Mouse (Mus musculus): ENCODE results near the gene Echdc1. TPM values are rescaled to one million over a fixed set of nuclear protein-coding genes. Genes with fewer than 3 reads are reported as not detected.

Gene Echdc1
- total and polyA plus RNA-seq, 3 experiments: 19.6 to 27.9 TPM; not detected in 1

- TF ChIP-seq RCOR1 (IDR thresholded peaks at IDR 0.05; ENCODE audit: low read depth, low read length): no peak
- peak; percentile 51 to 80 (median 68) for TF ChIP-seq CTCF (IDR thresholded peaks at IDR 0.05 in 2 of 3, conservative IDR thresholded peaks at IDR 0.05 in 1 of 3; ENCODE audit: control insufficient read depth in 1 of 3, insufficient read depth in 1 of 3, low read depth in 2 of 3, low read length in 3 of 3, poor library complexity in 1 of 3, severe bottlenecking in 1 of 3)
- TF ChIP-seq ETS1 (IDR thresholded peaks at IDR 0.05; ENCODE audit: low read depth, low read length): no peak
- no peak for TF ChIP-seq TBP (IDR thresholded peaks at IDR 0.05; ENCODE audit: low read depth, low read length)
- no peak for TF ChIP-seq ZKSCAN1 (IDR thresholded peaks at IDR 0.05; ENCODE audit: low read depth, low read length)
- TF ChIP-seq MAFK (IDR thresholded peaks at IDR 0.05; ENCODE audit: borderline replicate concordance, low read depth, low read length): no peak
- TF ChIP-seq POLR2AphosphoS2 (IDR thresholded peaks at IDR 0.05; ENCODE audit: low read length): no peak
- no peak for TF ChIP-seq JUND (IDR thresholded peaks at IDR 0.05; ENCODE audit: low read depth, low read length)
- peak; percentile 53 for TF ChIP-seq RAD21 (IDR thresholded peaks at IDR 0.05; ENCODE audit: low read depth, low read length)
- TF ChIP-seq E2F4 (IDR thresholded peaks at IDR 0.05; ENCODE audit: borderline replicate concordance, low read depth, low read length): no peak
- TF ChIP-seq UBTF (IDR thresholded peaks at IDR 0.05; ENCODE audit: borderline replicate concordance, insufficient read depth, low read depth, low read length): no peak
- TF ChIP-seq CHD1 (IDR thresholded peaks at IDR 0.05; ENCODE audit: low read depth, low read length): no peak
- TF ChIP-seq MAZ (IDR thresholded peaks at IDR 0.05; ENCODE audit: low read depth, low read length): no peak
Observed at GRCm38 (mm10) chr10:29338355-29339056, 25.5 kb downstream of the Echdc1 start (continued).

DNA sequence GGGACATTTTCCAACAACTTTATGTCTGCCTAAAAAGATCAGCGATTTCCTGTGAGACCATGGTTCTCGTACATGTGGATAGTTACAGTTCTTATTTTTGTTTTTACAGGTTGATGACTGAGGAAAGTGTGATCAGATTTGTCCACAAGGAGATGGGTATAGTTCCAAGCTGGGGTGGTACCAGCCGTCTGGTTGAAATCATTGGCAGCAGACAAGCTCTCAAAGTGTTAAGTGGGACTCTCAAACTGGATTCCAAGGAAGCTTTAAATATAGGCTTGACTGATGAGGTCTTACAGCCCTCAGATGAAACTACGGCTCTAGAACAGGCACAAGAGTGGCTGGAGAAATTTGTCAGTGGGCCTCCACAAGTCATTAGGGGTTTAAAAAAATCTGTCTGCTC, 31.3 kb downstream of the Echdc1 start:
- H3K27ac ChIP-seq (ENCODE audit: control insufficient read depth, low read depth, low read length): no peak overlapping the region
- no peaks in the 10 kb centered on the region for H3K4me1 ChIP-seq (ENCODE audit: control insufficient read depth in 1 of 2, insufficient read depth in 2 of 2, low read length in 2 of 2)
- H3K9ac ChIP-seq (ENCODE audit: control insufficient read depth, low read depth, low read length, poor library complexity, severe bottlenecking): no peak overlapping the region
- no peak for DNase-seq (ENCODE audit: low read depth, low spot score)
- no peaks in the 10 kb centered on the region for H3K9me3 ChIP-seq (replicated peaks; ENCODE audit: insufficient read depth, low read length)
- peaks cover 0 to 22% of the 10 kb centered on the region in 2 experiments; a peak in 2 of 4 replicates for H3K36me3 ChIP-seq (ENCODE audit: control insufficient read depth in 1 of 2, insufficient read depth in 2 of 2, low read length in 2 of 2)
- H3K79me2 ChIP-seq (ENCODE audit: control insufficient read depth, insufficient read depth, low read length, poor library complexity): no peaks in the 10 kb centered on the region
- H3K4me3 ChIP-seq (ENCODE audit: control insufficient read depth in 1 of 2, insufficient read depth in 1 of 2, low read depth in 2 of 2, low read length in 2 of 2): no peak overlapping the region
- no peaks in the 10 kb centered on the region for H3K27me3 ChIP-seq (ENCODE audit: control insufficient read depth in 1 of 2, insufficient read depth in 2 of 2, low read length in 2 of 2)
- TF ChIP-seq RAD21 (IDR thresholded peaks at IDR 0.05; ENCODE audit: low read depth, low read length) (no peak), POLR2A (IDR thresholded peaks at IDR 0.05; ENCODE audit: control insufficient read depth in 1 of 2, insufficient read depth in 1 of 2, low read depth in 1 of 2, low read length in 2 of 2, poor library complexity in 1 of 2) (no peak), SMC3 (IDR thresholded peaks at IDR 0.05; ENCODE audit: low read depth, low read length) (no peak), GATA1 (IDR thresholded peaks at IDR 0.05; ENCODE audit: low read depth, low read length) (no peak), MEF2A (IDR thresholded peaks at IDR 0.05; ENCODE audit: extremely low read depth, insufficient replicate concordance, low read depth, low read length, poor library complexity, severe bottlenecking) (no peak)

DNA sequence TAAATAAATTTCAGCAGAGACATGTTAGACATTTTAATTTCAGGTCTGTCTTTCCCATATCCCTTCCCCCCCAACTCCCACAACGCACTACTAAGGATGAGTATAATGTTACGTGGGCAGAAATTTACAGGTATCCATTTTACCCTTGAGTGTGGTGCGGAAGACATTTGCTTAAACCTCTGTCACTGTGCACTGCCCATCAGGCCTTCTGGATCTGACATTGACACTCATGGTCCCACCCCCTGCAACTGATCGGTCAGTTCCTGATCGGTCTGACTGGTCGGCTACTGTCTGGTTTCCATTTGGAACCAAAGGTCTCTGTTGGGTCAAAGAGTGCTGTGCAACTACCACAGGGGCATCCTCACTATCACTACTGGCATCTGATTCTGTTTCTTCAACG, 33.7 kb downstream of the Echdc1 start:
- no peaks in the 10 kb centered on the region for H3K9me3 ChIP-seq (replicated peaks; ENCODE audit: insufficient read depth, low read length)
- no peaks in the 10 kb centered on the region for H3K27me3 ChIP-seq (ENCODE audit: control insufficient read depth in 1 of 2, insufficient read depth in 2 of 2, low read length in 2 of 2)
- H3K4me3 ChIP-seq (ENCODE audit: control insufficient read depth in 1 of 2, insufficient read depth in 1 of 2, low read depth in 2 of 2, low read length in 2 of 2): no peak overlapping the region
- H3K27ac ChIP-seq (ENCODE audit: control insufficient read depth, low read depth, low read length): no peak overlapping the region
- H3K4me1 ChIP-seq (ENCODE audit: control insufficient read depth in 1 of 2, insufficient read depth in 2 of 2, low read length in 2 of 2): no peaks in the 10 kb centered on the region
- no peak for DNase-seq (ENCODE audit: low read depth, low spot score)
- peaks cover 0 to 26% of the 10 kb centered on the region in 2 experiments; a peak in 2 of 4 replicates for H3K36me3 ChIP-seq (ENCODE audit: control insufficient read depth in 1 of 2, insufficient read depth in 2 of 2, low read length in 2 of 2)
- no peaks in the 10 kb centered on the region for H3K79me2 ChIP-seq (ENCODE audit: control insufficient read depth, insufficient read depth, low read length, poor library complexity)
- H3K9ac ChIP-seq (ENCODE audit: control insufficient read depth, low read depth, low read length, poor library complexity, severe bottlenecking): no peak overlapping the region
- TF ChIP-seq MAFK (IDR thresholded peaks at IDR 0.05; ENCODE audit: borderline replicate concordance, low read depth, low read length) (no peak), RCOR1 (IDR thresholded peaks at IDR 0.05; ENCODE audit: low read depth, low read length) (no peak), ZNF384 (IDR thresholded peaks at IDR 0.05; ENCODE audit: low read depth, low read length) (no peak), SMC3 (IDR thresholded peaks at IDR 0.05; ENCODE audit: low read depth, low read length) (no peak), SIN3A (IDR thresholded peaks at IDR 0.05; ENCODE audit: low read length) (no peak), MEF2A (IDR thresholded peaks at IDR 0.05; ENCODE audit: extremely low read depth, insufficient replicate concordance, low read depth, low read length, poor library complexity, severe bottlenecking) (no peak), HCFC1 (IDR thresholded peaks at IDR 0.05; ENCODE audit: low read depth, low read length) (no peak), CHD1 (IDR thresholded peaks at IDR 0.05; ENCODE audit: low read depth, low read length) (no peak), CTCF (IDR thresholded peaks at IDR 0.05 in 2 of 3, conservative IDR thresholded peaks at IDR 0.05 in 1 of 3; ENCODE audit: control insufficient read depth in 1 of 3, insufficient read depth in 1 of 3, low read depth in 2 of 3, low read length in 3 of 3, poor library complexity in 1 of 3, severe bottlenecking in 1 of 3) (no peak), GATA1 (IDR thresholded peaks at IDR 0.05; ENCODE audit: low read depth, low read length) (no peak), POLR2AphosphoS2 (IDR thresholded peaks at IDR 0.05; ENCODE audit: low read length) (no peak), ZC3H11A (IDR thresholded peaks at IDR 0.05; ENCODE audit: low read depth, low read length) (no peak), RAD21 (IDR thresholded peaks at IDR 0.05; ENCODE audit: low read depth, low read length) (no peak), ZKSCAN1 (IDR thresholded peaks at IDR 0.05; ENCODE audit: low read depth, low read length) (no peak), NELFE (IDR thresholded peaks at IDR 0.05; ENCODE audit: low read depth, low read length) (no peak), NRF1 (IDR thresholded peaks at IDR 0.05; ENCODE audit: insufficient read depth, low read depth, low read length, poor library complexity, severe bottlenecking) (no peak), MXI1 (IDR thresholded peaks at IDR 0.05; ENCODE audit: low read depth, low read length) (no peak), POLR2A (IDR thresholded peaks at IDR 0.05; ENCODE audit: control insufficient read depth in 1 of 2, insufficient read depth in 1 of 2, low read depth in 1 of 2, low read length in 2 of 2, poor library complexity in 1 of 2) (no peak), USF1 (IDR thresholded peaks at IDR 0.05; ENCODE audit: low read depth, low read length) (no peak)
